Mouse (Mus musculus): ENCODE measurements around the gene Rnf216.

- TF ChIP-seq POLR2A (IDR thresholded peaks at IDR 0.05; ENCODE audit: borderline replicate concordance, control insufficient read depth, low read depth, low read length), result no peak
- TF ChIP-seq CTCF (IDR thresholded peaks at IDR 0.05; ENCODE audit: control insufficient read depth, insufficient read depth, low read length), result no peak
Observed at GRCm38 (mm10) chr5:143129101-143129500, 16.3 kb upstream of the Rnf216 start.
